Mouse (Mus musculus) cortical plate, adult 2 months (tissue): ENCODE data around the gene Qser1.

Experiments used
- CTCF ChIP-seq: fragments of 200-500 bp; IDR thresholded peaks from 2 replicates; pipeline ENCODE4 v1.5.1; 2011; ENCODE audit warnings: mild to moderate bottlenecking, control low read depth, low read length; ENCODE audit not compliant: insufficient read depth; ENCODE audit errors: extremely low read depth
- POLR2A ChIP-seq: fragments of 200-500 bp; IDR thresholded peaks from 2 replicates; pipeline ENCODE4 v1.6.1; 2011; ENCODE audit warnings: mild to moderate bottlenecking, low read length, control low read depth; ENCODE audit not compliant: insufficient read depth; ENCODE audit errors: extremely low read depth

DNA sequence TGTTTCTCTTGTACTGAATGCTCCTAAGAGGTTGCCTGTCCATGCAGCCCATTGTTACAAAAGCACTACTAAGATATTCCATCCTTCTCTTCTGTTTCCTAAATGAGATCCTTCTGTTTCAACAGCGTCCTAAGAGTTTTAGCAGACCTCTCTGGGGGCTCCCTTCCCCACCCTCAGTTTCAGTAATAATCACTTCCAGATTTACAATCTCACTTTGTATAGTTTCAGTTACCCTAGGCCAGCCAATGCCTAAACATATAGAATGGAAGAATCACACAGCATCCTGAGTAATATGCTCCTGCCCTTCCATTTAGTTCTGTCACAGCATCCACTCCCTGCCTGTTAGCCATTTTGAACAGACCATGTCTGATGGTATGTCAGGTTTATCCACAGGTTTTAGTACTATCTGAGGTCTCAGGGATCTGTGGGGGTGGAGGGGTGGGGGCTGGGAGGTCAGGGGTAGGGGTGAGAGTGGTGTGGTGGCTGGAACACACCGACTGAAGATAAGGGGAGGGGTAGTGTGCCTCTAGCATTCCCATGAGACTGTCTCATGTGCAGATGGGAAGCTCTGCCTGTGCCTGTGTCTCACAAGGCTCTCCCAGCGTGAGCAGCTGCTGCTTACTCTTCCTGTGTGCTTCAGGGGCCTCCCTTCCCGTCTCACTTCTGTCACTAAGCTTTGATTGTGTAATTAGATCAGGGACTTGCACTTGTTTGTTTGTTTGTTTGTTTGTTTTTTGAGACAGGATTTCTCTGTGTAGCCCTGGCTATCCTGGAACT, 30.3 kb upstream of the Qser1 start:
- no peak for TF ChIP-seq CTCF
- TF ChIP-seq POLR2A, result no peak
